Mouse (Mus musculus): ENCODE data around the gene Trim16. TPM values are rescaled to one million over a fixed set of nuclear protein-coding genes. Genes with fewer than 3 reads are reported as not detected.

The Trim16 gene
- polyA plus RNA-seq, 1 experiment from 2014 or later = 4.8 TPM

DNA sequence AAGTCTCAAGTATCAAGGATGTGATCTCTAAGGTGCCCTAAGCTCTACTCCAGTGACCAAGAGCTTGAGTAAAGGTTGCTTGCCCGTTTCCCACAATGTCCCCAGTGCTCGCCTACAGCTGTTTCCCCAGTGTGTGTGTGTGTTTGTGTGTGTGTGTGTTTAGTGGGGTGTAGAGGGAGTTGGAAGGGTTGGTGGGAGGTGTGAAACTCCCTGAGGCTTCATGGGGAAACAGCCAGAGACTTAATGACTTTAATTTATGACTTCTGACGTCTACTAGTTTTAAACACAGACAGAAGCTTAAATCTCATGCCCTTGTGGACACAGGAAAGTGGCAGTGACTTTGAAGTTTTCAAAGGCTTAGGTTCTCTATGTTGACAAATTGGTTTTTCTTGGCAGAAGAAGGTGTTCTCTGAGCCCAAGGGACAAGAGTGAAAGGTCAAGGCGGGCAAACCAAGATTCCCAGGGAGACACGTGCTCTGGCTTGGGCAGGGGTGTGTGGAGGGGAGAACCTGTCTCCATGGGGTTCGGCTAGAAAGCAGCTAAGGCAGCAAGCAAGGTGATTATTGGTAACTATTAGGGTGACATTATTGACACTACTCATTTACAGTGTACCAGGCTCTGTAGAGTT is 6.2 kb downstream of the Trim16 start:
- H3K36me3 ChIP-seq (ENCODE audit: control insufficient read depth, insufficient read depth) = no peaks in the 10 kb centered on the region
- H3K4me3 ChIP-seq (replicated peaks; ENCODE audit: low read length) = no peak overlapping the region
- H3K27ac ChIP-seq (ENCODE audit: low read length) = no peak overlapping the region
- no peak for ATAC-seq
- H3K27me3 ChIP-seq (replicated peaks; ENCODE audit: control insufficient read depth, insufficient read depth, low read length) = no peaks in the 10 kb centered on the region
- H3K9ac ChIP-seq (replicated peaks; ENCODE audit: low read depth, low read length) = no peak overlapping the region
- no peak overlapping the region for H3K4me2 ChIP-seq (ENCODE audit: low read length)
- no peaks in the 10 kb centered on the region for H3K4me1 ChIP-seq (replicated peaks; ENCODE audit: control insufficient read depth, insufficient read depth, low read length)
- no peaks in the 10 kb centered on the region for H3K9me3 ChIP-seq (ENCODE audit: control insufficient read depth, low read length)
- 83% methylated on average over 6 of the region's 6 CpGs for WGBS

DNA sequence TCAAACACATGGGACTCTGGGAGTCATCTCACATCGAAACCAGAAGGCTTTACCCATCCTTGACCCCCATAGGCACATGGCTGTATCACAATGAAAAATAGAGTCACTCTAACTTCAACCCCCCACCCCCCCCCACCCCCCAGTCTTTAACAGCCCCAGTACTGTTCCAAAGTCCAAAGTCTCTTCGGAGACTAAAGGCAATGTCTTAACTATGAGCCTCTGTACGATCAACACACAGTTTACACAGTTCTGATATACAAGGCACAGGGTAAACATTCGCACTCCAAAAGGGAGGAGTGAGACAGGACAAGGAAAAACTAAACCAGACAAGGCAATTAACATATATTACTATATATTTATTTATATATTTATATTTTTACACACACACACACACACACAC is 7.1 kb downstream of the Trim16 start:
- WGBS = 94% methylated on average over 4 of the region's 4 CpGs
- Histone ChIP-seq H3K27me3 (replicated peaks; ENCODE audit: control insufficient read depth, insufficient read depth, low read length) (no peaks in the 10 kb centered on the region), H3K4me3 (replicated peaks; ENCODE audit: low read length) (no peak overlapping the region), H3K36me3 (ENCODE audit: control insufficient read depth, insufficient read depth) (no peaks in the 10 kb centered on the region), H3K9me3 (ENCODE audit: control insufficient read depth, low read length) (no peaks in the 10 kb centered on the region), H3K4me2 (ENCODE audit: low read length) (no peak overlapping the region), H3K27ac (ENCODE audit: low read length) (no peak overlapping the region), H3K9ac (replicated peaks; ENCODE audit: low read depth, low read length) (no peak overlapping the region), H3K4me1 (replicated peaks; ENCODE audit: control insufficient read depth, insufficient read depth, low read length) (no peaks in the 10 kb centered on the region)
- no peak for ATAC-seq

DNA sequence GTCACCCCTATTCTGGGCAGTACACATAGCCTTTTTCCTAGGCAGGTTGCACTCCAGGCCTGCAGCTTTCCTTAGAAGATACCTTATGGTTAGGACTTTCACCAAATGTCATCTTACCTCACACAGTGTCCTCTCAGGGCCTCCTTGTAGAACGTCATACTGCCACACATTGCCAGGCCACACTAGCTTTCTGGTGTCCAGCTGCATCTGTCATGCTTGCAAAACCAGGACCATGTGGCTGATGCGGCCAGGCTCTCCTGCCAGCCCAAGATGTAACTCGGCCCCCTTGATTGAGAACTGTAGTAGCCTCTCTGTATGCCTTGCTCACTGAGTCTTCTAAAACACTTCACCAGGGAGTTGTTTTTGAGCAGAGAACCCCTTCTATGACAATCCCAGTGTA is 7.9 kb downstream of the Trim16 start:
- no peak for ATAC-seq
- H3K4me3 ChIP-seq (replicated peaks; ENCODE audit: low read length) = no peak overlapping the region
- no peaks in the 10 kb centered on the region for H3K27me3 ChIP-seq (replicated peaks; ENCODE audit: control insufficient read depth, insufficient read depth, low read length)
- H3K9ac ChIP-seq (replicated peaks; ENCODE audit: low read depth, low read length) = no peak overlapping the region
- no peak overlapping the region for H3K4me2 ChIP-seq (ENCODE audit: low read length)
- no peaks in the 10 kb centered on the region for H3K4me1 ChIP-seq (replicated peaks; ENCODE audit: control insufficient read depth, insufficient read depth, low read length)
- no peaks in the 10 kb centered on the region for H3K36me3 ChIP-seq (ENCODE audit: control insufficient read depth, insufficient read depth)
- 83% methylated on average over 3 of the region's 3 CpGs for whole genome bisulfite sequencing
- no peak overlapping the region for H3K27ac ChIP-seq (ENCODE audit: low read length)
- H3K9me3 ChIP-seq (ENCODE audit: control insufficient read depth, low read length) = no peaks in the 10 kb centered on the region

- no peaks in the 10 kb centered on the region for H3K36me3 ChIP-seq (ENCODE audit: control insufficient read depth, insufficient read depth)
- H3K9me3 ChIP-seq (ENCODE audit: control insufficient read depth, low read length) = no peaks in the 10 kb centered on the region
- H3K4me3 ChIP-seq (replicated peaks; ENCODE audit: low read length) = no peak overlapping the region
- H3K27me3 ChIP-seq (replicated peaks; ENCODE audit: control insufficient read depth, insufficient read depth, low read length) = no peaks in the 10 kb centered on the region
- H3K27ac ChIP-seq (ENCODE audit: low read length) = no peak overlapping the region
- H3K4me2 ChIP-seq (ENCODE audit: low read length) = no peak overlapping the region
- H3K4me1 ChIP-seq (replicated peaks; ENCODE audit: control insufficient read depth, insufficient read depth, low read length) = no peaks in the 10 kb centered on the region
- no peak for ATAC-seq
- H3K9ac ChIP-seq (replicated peaks; ENCODE audit: low read depth, low read length) = no peak overlapping the region
- WGBS = 85% methylated on average over 2 of the region's 2 CpGs
Observed at GRCm38 (mm10) chr11:62830387-62830786, 10.4 kb downstream of the Trim16 start.

DNA sequence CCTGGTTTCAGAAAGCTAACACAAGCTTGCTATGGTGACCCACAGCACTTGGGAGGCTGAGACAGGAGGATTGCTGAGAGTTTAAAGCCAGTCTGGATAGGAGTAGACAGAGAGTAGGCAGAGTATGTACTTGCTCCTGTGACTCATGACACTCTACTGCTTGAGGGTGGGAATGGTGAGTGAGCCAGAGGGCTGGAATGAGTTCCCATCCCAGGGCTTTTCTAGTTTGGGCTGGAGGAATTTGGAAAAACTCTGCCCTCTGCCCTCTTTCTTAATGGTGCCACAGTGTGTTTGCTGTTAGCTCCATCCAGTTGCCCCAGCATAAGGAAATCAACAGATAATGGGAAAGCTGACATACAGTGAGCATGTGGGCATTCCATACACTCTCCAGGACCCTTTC is 11.9 kb downstream of the Trim16 start:
- Histone ChIP-seq H3K4me1 (replicated peaks; ENCODE audit: control insufficient read depth, insufficient read depth, low read length) (no peaks in the 10 kb centered on the region), H3K27ac (ENCODE audit: low read length) (no peak overlapping the region), H3K4me3 (replicated peaks; ENCODE audit: low read length) (no peak overlapping the region), H3K27me3 (replicated peaks; ENCODE audit: control insufficient read depth, insufficient read depth, low read length) (no peaks in the 10 kb centered on the region), H3K9me3 (ENCODE audit: control insufficient read depth, low read length) (no peaks in the 10 kb centered on the region), H3K36me3 (ENCODE audit: control insufficient read depth, insufficient read depth) (no peaks in the 10 kb centered on the region), H3K9ac (replicated peaks; ENCODE audit: low read depth, low read length) (no peak overlapping the region), H3K4me2 (ENCODE audit: low read length) (no peak overlapping the region)
- ATAC-seq = no peak

- no peak overlapping the region for H3K4me3 ChIP-seq (replicated peaks; ENCODE audit: low read length)
- H3K9me3 ChIP-seq (ENCODE audit: control insufficient read depth, low read length) = no peaks in the 10 kb centered on the region
- H3K4me1 ChIP-seq (replicated peaks; ENCODE audit: control insufficient read depth, insufficient read depth, low read length) = peaks cover 4% of the 10 kb centered on the region; the same call in 1 of the 2 replicates
- H3K4me2 ChIP-seq (ENCODE audit: low read length) = no peak overlapping the region
- no peak overlapping the region for H3K27ac ChIP-seq (ENCODE audit: low read length)
- no peaks in the 10 kb centered on the region for H3K27me3 ChIP-seq (replicated peaks; ENCODE audit: control insufficient read depth, insufficient read depth, low read length)
- no peak overlapping the region for H3K9ac ChIP-seq (replicated peaks; ENCODE audit: low read depth, low read length)
- no peak for ATAC-seq
- H3K36me3 ChIP-seq (ENCODE audit: control insufficient read depth, insufficient read depth) = no peaks in the 10 kb centered on the region
- 88% methylated on average over 5 of the region's 5 CpGs for WGBS
Observed at GRCm38 (mm10) chr11:62844562-62844961, 24.5 kb downstream of the Trim16 start.

DNA sequence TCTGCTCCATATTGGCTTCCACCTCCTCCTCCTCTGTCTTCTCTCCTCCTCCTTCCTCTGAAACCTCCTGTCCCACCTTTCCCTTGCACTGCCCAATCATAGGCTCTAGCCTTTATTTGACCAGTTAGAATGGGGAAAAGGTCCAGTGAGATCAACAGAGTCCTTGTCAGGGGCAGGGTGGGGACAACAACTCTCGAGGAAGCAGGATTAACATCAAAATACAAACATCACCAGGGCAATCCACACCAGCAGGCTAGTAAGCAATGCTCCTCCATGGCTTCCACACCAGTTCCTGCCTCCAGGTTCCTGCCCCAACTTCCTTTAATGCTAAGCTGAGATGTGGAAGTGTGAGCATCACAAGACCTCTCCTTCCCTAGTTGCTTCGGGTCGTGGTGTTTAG is 25.7 kb downstream of the Trim16 start:
- H3K4me2 ChIP-seq (ENCODE audit: low read length) = no peak overlapping the region
- 69% methylated on average over 3 of the region's 3 CpGs for WGBS
- no peak for ATAC-seq
- H3K4me1 ChIP-seq (replicated peaks; ENCODE audit: control insufficient read depth, insufficient read depth, low read length) = peaks cover 4% of the 10 kb centered on the region; the same call in 1 of the 2 replicates
- no peaks in the 10 kb centered on the region for H3K36me3 ChIP-seq (ENCODE audit: control insufficient read depth, insufficient read depth)
- no peaks in the 10 kb centered on the region for H3K27me3 ChIP-seq (replicated peaks; ENCODE audit: control insufficient read depth, insufficient read depth, low read length)
- no peak overlapping the region for H3K4me3 ChIP-seq (replicated peaks; ENCODE audit: low read length)
- H3K27ac ChIP-seq (ENCODE audit: low read length) = no peak overlapping the region
- H3K9me3 ChIP-seq (ENCODE audit: control insufficient read depth, low read length) = no peaks in the 10 kb centered on the region
- H3K9ac ChIP-seq (replicated peaks; ENCODE audit: low read depth, low read length) = no peak overlapping the region

GRCm38 (mm10) chr11:62846961-62847654 is 27.1 kb downstream of the Trim16 start, which contains the start of gene Fbxw10:
Gene Fbxw10, plus strand, starts transcription at chr11:62847069.
- Histone ChIP-seq H3K36me3 (ENCODE audit: control insufficient read depth, insufficient read depth) (no peaks in the 10 kb centered on the region), H3K4me3 (replicated peaks; ENCODE audit: low read length) (no peak within 1 kb of the TSS), H3K27ac (ENCODE audit: low read length) (no peak within 1 kb of the TSS), H3K9ac (replicated peaks; ENCODE audit: low read depth, low read length) (no peak within 1 kb of the TSS), H3K9me3 (ENCODE audit: control insufficient read depth, low read length) (no peaks in the 10 kb centered on the region), H3K27me3 (replicated peaks; ENCODE audit: control insufficient read depth, insufficient read depth, low read length) (no peaks in the 10 kb centered on the region), H3K4me2 (ENCODE audit: low read length) (peak within 1 kb of the TSS; percentile 39), H3K4me1 (replicated peaks; ENCODE audit: control insufficient read depth, insufficient read depth, low read length) (peaks cover 4% of the 10 kb centered on the region; the same call in 1 of the 2 replicates)
- WGBS = 28% methylated on average over 12 of the region's 12 CpGs
- ATAC-seq = no peak

GRCm38 (mm10) chr11:62847655-62848191 is 27.7 kb downstream of the Trim16 start:
- H3K4me3 ChIP-seq (replicated peaks; ENCODE audit: low read length) = no peak overlapping the region
- H3K27me3 ChIP-seq (replicated peaks; ENCODE audit: control insufficient read depth, insufficient read depth, low read length) = no peaks in the 10 kb centered on the region
- H3K4me1 ChIP-seq (replicated peaks; ENCODE audit: control insufficient read depth, insufficient read depth, low read length) = peaks cover 4% of the 10 kb centered on the region; the same call in 1 of the 2 replicates
- H3K36me3 ChIP-seq (ENCODE audit: control insufficient read depth, insufficient read depth) = no peaks in the 10 kb centered on the region
- H3K4me2 ChIP-seq (ENCODE audit: low read length) = no peak overlapping the region
- no peak overlapping the region for H3K9ac ChIP-seq (replicated peaks; ENCODE audit: low read depth, low read length)
- 66% methylated on average over 4 of the region's 4 CpGs for WGBS
- ATAC-seq = no peak
- H3K27ac ChIP-seq (ENCODE audit: low read length) = no peak overlapping the region
- no peaks in the 10 kb centered on the region for H3K9me3 ChIP-seq (ENCODE audit: control insufficient read depth, low read length)
